Mouse (Mus musculus): ENCODE measurements around the gene 1520401A03Rik.

- TF ChIP-seq CTCF (IDR thresholded peaks at IDR 0.05; ENCODE audit: insufficient read depth, low read length) = no peak
- peak; percentile 45; the same call in 1 of the 2 replicates for TF ChIP-seq POLR2A (IDR thresholded peaks at IDR 0.05; ENCODE audit: borderline replicate concordance, extremely low read depth, low read depth, low read length)
Measured at GRCm38 (mm10) chr17:23726758-23727142, 4.2 kb upstream of the 1520401A03Rik start.

All from lung, adult 2 months (tissue).